Mouse (Mus musculus): ENCODE results near the gene Cul7. TPM values are rescaled to one million over a fixed set of nuclear protein-coding genes. Genes with fewer than 3 reads are reported as not detected.

Cul7 gene
- 18.5 TPM for polyA plus RNA-seq (2014; fragmentation: Illumina TruSeq; extraction: RNeasy Lipid Tissue Mini Kit (QIAGEN cat#74804); ENCODE audit: low read depth, low replicate concordance)

DNA sequence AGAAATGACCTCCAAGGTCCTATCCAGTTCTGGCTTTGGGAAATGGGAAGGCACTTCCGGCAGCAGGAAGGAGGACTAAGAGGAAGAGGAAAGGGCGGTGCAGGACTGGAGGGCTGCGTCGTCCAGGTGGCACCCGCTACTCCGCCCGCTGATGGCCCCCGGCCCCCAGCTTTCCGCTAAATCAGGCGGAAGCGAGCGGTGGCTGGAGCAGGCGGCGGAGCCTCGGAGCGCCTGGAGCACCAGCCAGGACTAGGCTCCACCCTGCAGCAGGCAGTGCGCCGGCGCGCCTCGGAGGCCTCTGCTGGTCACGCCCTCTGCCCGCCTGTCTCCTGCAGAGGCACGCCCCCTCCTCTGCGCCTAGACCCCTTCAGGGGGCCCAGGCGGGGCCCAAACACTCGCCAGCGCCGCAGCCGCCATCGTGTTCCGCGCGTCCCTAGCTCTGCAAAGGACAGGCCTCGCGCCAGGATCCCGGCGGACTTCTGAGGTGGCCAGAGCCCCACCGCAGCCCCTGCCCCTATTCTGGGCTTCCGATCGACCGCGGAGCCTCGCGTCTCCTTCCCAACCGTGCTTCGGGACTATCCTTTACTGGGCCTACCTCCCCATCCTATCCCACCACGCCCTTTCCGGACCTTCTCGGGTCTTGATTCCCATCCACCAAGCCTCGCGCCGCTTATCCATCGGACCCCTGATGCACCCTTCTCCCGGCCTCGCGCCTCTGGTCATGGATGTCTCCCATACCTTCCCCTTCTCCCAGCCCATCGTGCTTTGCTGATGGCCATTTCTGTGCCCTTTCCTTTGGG, at the start of gene Cul7:
Gene Cul7, plus strand, starts transcription at position 106 of the 800 bp plus-strand sequence.

DNA sequence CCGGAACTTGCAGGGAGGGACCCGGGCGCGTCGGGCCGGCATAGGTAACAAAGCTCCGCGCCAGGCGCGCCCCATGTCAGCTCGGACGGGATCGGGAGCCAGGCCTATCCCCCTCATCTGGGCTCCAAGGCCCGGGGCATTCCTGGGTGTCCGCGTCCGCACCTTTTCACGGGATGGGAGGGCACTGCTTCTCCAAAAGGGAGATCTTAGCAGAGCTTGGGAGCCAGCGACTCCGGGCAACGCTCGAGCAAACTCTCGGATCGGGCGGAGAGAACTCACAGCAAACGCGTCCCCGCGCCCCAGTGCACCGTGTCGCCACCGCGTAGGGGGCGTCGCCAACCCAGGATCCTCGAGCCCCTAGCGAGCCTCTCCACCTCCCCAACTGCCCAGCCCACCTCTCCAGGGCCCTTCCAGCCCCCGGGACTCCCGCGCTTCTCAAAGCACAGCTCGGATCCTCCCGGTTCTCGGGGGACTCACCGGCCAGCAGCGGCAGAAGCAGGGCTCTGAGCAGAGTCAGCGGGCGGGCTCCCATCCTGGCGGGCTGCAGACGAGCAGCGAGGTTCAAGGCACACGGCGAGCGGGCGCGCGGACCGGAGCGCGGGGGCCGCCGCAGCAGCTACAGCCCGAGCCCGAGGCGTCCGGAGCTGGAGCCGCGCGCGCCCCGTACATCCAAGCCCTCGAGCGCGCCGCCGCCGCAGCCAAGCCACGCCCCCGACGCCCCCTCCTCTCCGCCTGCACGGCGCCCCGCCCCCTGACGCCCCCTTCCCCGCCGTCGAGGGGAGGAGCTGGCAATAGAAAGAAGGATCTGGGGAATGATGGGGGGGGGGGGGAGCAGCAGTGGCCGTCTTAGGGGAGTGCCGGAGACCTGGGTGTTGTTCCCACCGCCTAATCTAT, 21.1 kb upstream of the Cul7 start, which contains the start of gene Ptk7:
Gene Ptk7, minus strand, starts transcription at position 714 of the 894 bp plus-strand sequence.

DNA sequence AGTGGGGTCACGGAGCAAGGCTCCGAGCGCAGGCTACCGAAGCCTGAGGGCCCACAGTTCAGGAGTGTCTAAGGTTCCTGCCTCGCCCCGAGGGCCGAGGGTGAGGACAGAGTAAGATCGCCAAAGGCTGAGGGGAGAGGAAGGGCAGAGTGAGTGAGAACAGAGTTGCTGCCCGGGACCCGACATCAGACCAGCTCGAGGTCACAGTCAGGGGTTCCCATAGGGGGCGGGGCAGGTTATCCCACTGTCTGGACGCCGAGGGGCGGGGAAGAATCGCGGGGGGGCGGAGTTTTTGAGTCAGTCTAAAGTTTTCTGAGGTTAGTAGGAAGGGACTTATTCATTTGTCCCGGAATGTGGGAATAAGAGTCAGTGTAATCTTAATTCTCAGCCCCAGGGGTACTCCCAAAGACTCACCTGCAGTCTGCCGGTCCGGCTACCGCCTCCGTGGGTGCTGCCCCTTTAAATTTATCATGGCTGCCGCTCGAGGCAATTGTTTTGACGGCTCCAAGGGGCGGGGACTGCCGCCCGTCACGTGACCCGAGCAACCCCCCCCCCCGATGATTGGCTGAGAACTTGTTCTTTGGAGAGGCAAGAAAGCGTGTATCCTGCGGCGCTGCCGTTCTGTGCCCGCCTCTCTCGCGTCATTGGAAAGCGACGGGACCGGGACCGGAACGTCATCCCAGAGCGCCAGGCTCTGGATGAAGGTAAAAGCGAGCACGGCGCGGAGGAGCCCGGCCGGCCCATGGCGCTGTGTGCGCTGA, 4.4 kb upstream of the Cul7 start, which contains the start of the genes Klc4 and Mrpl2:
Gene Klc4, minus strand, starts transcription at position 462 of the 761 bp plus-strand sequence.
Gene Mrpl2, plus strand, starts transcription at position 669 of the 761 bp plus-strand sequence.

DNA sequence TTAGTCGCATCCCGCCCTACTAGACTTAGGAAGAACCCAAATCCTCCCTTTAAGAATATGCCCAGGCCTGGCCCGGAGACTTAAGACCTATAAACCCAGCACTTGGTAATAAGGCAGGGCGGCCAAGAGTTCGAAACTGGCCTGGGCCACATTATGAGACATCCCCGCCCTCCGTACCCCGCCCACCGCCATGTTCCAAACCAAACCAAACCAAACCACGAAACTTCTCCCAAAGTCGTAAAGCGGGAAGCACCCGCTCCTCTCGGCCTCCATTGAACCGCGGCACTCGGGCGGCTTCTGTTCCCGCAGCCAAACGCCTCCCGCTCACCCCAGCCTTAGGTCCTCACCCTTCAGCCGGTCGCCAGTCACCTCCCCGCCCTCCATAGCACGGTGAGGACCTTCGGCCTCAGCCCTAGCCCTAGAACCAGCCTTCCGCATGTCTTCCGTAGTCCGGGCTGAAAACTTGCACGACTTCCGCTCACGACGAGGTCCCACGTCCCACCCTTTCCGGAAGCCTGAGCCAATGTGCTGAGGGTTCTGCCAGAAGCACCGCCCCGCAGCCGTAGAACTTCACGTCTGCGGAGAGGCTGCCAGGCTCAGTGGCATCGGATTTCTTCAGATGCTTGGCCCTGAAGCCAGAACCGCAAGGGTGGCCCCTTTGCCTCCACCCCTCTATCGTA, 23.9 kb downstream of the Cul7 start, which contains the start of gene Rrp36:
Gene Rrp36, minus strand, starts transcription at position 503 of the 680 bp plus-strand sequence.

DNA sequence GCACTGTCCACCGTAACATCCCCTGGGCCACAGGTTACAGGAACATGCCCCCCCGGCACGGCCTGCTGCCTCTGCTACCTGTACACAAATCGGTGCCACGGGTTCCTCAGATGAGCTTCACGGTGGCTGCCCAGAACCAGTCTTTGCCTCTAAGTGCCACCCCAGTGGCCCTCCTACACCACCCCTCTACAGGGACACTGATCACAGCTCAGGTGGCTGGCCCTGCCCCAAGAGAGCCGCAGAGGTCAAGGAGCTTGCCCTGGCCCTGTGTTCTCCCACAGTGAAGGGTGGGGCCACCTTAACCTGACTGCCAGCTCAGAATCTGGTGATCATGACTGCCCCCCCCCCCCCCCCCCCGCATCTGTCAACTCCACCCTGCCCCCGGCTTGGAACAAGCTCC, 28.3 kb downstream of the Cul7 start, which contains the start of gene Mea1:
Gene Mea1, plus strand, starts transcription at position 378 of the 400 bp plus-strand sequence.

GRCm38 (mm10) chr17:46680760-46681373, 30.7 kb downstream of the Cul7 start, which contains the start of gene Klhdc3:
Gene Klhdc3, minus strand, starts transcription at chr17:46680914.

GRCm38 (mm10) chr17:46704887-46705835, 55.0 kb downstream of the Cul7 start, which contains the start of gene Ppp2r5d:
Gene Ppp2r5d, minus strand, starts transcription at chr17:46705111.

GRCm38 (mm10) chr17:46710959-46711597, 60.9 kb downstream of the Cul7 start, which contains the start of gene Pex6:
Gene Pex6, plus strand, starts transcription at chr17:46711463.

Other genes starting within 250 kb of the Cul7 start
- gene Crip3, start 221.4 kb upstream of the Cul7 start, polyA plus RNA-seq (2014; fragmentation: Illumina TruSeq; extraction: RNeasy Lipid Tissue Mini Kit (QIAGEN cat#74804); ENCODE audit: low read depth, low replicate concordance), result 2.5 TPM
- gene Slc22a7, start 211.9 kb upstream of the Cul7 start, polyA plus RNA-seq (2014; fragmentation: Illumina TruSeq; extraction: RNeasy Lipid Tissue Mini Kit (QIAGEN cat#74804); ENCODE audit: low read depth, low replicate concordance), result not detected
- gene Ttbk1, start 162.7 kb upstream of the Cul7 start, polyA plus RNA-seq (2014; fragmentation: Illumina TruSeq; extraction: RNeasy Lipid Tissue Mini Kit (QIAGEN cat#74804); ENCODE audit: low read depth, low replicate concordance), result 0.10 TPM
- 1.6 TPM for gene Dnph1, start 153.6 kb upstream of the Cul7 start, polyA plus RNA-seq (2014; fragmentation: Illumina TruSeq; extraction: RNeasy Lipid Tissue Mini Kit (QIAGEN cat#74804); ENCODE audit: low read depth, low replicate concordance)
- 16.2 TPM for gene Cul9, start 103.9 kb upstream of the Cul7 start, polyA plus RNA-seq (2014; fragmentation: Illumina TruSeq; extraction: RNeasy Lipid Tissue Mini Kit (QIAGEN cat#74804); ENCODE audit: low read depth, low replicate concordance)
- gene Srf, start 94.2 kb upstream of the Cul7 start, polyA plus RNA-seq (2014; fragmentation: Illumina TruSeq; extraction: RNeasy Lipid Tissue Mini Kit (QIAGEN cat#74804); ENCODE audit: low read depth, low replicate concordance), result 101 TPM
- gene Ptk7, start 20.8 kb upstream of the Cul7 start, polyA plus RNA-seq (2014; fragmentation: Illumina TruSeq; extraction: RNeasy Lipid Tissue Mini Kit (QIAGEN cat#74804); ENCODE audit: low read depth, low replicate concordance), result 2.3 TPM
- gene Klc4, start 4.3 kb upstream of the Cul7 start, polyA plus RNA-seq (2014; fragmentation: Illumina TruSeq; extraction: RNeasy Lipid Tissue Mini Kit (QIAGEN cat#74804); ENCODE audit: low read depth, low replicate concordance), result 23.4 TPM
- 123 TPM for gene Mrpl2, start 4.1 kb upstream of the Cul7 start, polyA plus RNA-seq (2014; fragmentation: Illumina TruSeq; extraction: RNeasy Lipid Tissue Mini Kit (QIAGEN cat#74804); ENCODE audit: low read depth, low replicate concordance)
- gene Rrp36, start 24.0 kb downstream of the Cul7 start, polyA plus RNA-seq (2014; fragmentation: Illumina TruSeq; extraction: RNeasy Lipid Tissue Mini Kit (QIAGEN cat#74804); ENCODE audit: low read depth, low replicate concordance), result 19.7 TPM
- 53.7 TPM for gene Mea1, start 28.5 kb downstream of the Cul7 start, polyA plus RNA-seq (2014; fragmentation: Illumina TruSeq; extraction: RNeasy Lipid Tissue Mini Kit (QIAGEN cat#74804); ENCODE audit: low read depth, low replicate concordance)
- gene Klhdc3, start 30.6 kb downstream of the Cul7 start, polyA plus RNA-seq (2014; fragmentation: Illumina TruSeq; extraction: RNeasy Lipid Tissue Mini Kit (QIAGEN cat#74804); ENCODE audit: low read depth, low replicate concordance), result 59.2 TPM
- gene Ppp2r5d, start 54.8 kb downstream of the Cul7 start, polyA plus RNA-seq (2014; fragmentation: Illumina TruSeq; extraction: RNeasy Lipid Tissue Mini Kit (QIAGEN cat#74804); ENCODE audit: low read depth, low replicate concordance), result 34.8 TPM
- 33.9 TPM for gene Pex6, start 61.1 kb downstream of the Cul7 start, polyA plus RNA-seq (2014; fragmentation: Illumina TruSeq; extraction: RNeasy Lipid Tissue Mini Kit (QIAGEN cat#74804); ENCODE audit: low read depth, low replicate concordance)
- 6.3 TPM for gene Gnmt, start 78.8 kb downstream of the Cul7 start, polyA plus RNA-seq (2014; fragmentation: Illumina TruSeq; extraction: RNeasy Lipid Tissue Mini Kit (QIAGEN cat#74804); ENCODE audit: low read depth, low replicate concordance)
- 23.0 TPM for gene Cnpy3, start 101.9 kb downstream of the Cul7 start, polyA plus RNA-seq (2014; fragmentation: Illumina TruSeq; extraction: RNeasy Lipid Tissue Mini Kit (QIAGEN cat#74804); ENCODE audit: low read depth, low replicate concordance)
- gene Ptcra, start 113.4 kb downstream of the Cul7 start, polyA plus RNA-seq (2014; fragmentation: Illumina TruSeq; extraction: RNeasy Lipid Tissue Mini Kit (QIAGEN cat#74804); ENCODE audit: low read depth, low replicate concordance), result not detected
- gene 2310039H08Rik, start 122.3 kb downstream of the Cul7 start, polyA plus RNA-seq (2014; fragmentation: Illumina TruSeq; extraction: RNeasy Lipid Tissue Mini Kit (QIAGEN cat#74804); ENCODE audit: low read depth, low replicate concordance), result 32.7 TPM
- 54.9 TPM for gene Rpl7l1, start 132.3 kb downstream of the Cul7 start, polyA plus RNA-seq (2014; fragmentation: Illumina TruSeq; extraction: RNeasy Lipid Tissue Mini Kit (QIAGEN cat#74804); ENCODE audit: low read depth, low replicate concordance)
- gene Bicral, start 208.1 kb downstream of the Cul7 start, polyA plus RNA-seq (2014; fragmentation: Illumina TruSeq; extraction: RNeasy Lipid Tissue Mini Kit (QIAGEN cat#74804); ENCODE audit: low read depth, low replicate concordance), result 10.0 TPM
- gene Tbcc, start 240.3 kb downstream of the Cul7 start, polyA plus RNA-seq (2014; fragmentation: Illumina TruSeq; extraction: RNeasy Lipid Tissue Mini Kit (QIAGEN cat#74804); ENCODE audit: low read depth, low replicate concordance), result 17.7 TPM